Mouse (Mus musculus) kidney, postnatal 0 days (tissue): ENCODE data around the gene Vti1a. TPM values are rescaled to one million over a fixed set of nuclear protein-coding genes. Genes with fewer than 3 reads are reported as not detected.

Source experiments
- ATAC-seq: fragments of 200-750 bp; cut with Nextera tagmentation; replicated peaks from 2 replicates; pipeline ENCODE4 v1.8.0; 2017; ENCODE audit warnings: low read depth, moderate number of reproducible peaks, moderate TSS enrichment, moderate library complexity; ENCODE audit not compliant: low FRiP score
- DNase-seq: peaks from one replicate; pipeline ENCODE4 v3.0.0-alpha.2; 2016; ENCODE audit warnings: low spot score
- H3K27ac ChIP-seq: fragments of 300-500 bp; sonication (generic); 2 replicates; pipeline ENCODE4 v1.5.1; 2014; ENCODE audit warnings: mild to moderate bottlenecking
- H3K27me3 ChIP-seq: fragments of 300-500 bp; sonication (generic); 2 replicates; pipeline ENCODE4 v1.6.1; 2014; ENCODE audit warnings: low read length, mixed read lengths; ENCODE audit not compliant: insufficient read depth
- H3K36me3 ChIP-seq: fragments of 300-500 bp; sonication (generic); 2 replicates; pipeline ENCODE4 v1.6.1; 2014; ENCODE audit warnings: low read length, mixed read lengths; ENCODE audit not compliant: insufficient read depth
- H3K4me1 ChIP-seq: fragments of 300-500 bp; sonication (generic); replicated peaks from 2 replicates; pipeline ENCODE4 v1.6.1; 2014; ENCODE audit warnings: antibody characterized with exemption, low read length, mixed read lengths; ENCODE audit not compliant: insufficient read depth
- H3K4me2 ChIP-seq: fragments of 300-500 bp; sonication (generic); 2 replicates; pipeline ENCODE4 v1.6.1; 2014; ENCODE audit warnings: mild to moderate bottlenecking, low read length, moderate library complexity, mixed read lengths
- H3K4me3 ChIP-seq: fragments of 300-500 bp; sonication (generic); replicated peaks from 2 replicates; pipeline ENCODE4 v1.5.1; 2014; ENCODE audit warnings: low read depth, low read length
- H3K9ac ChIP-seq: fragments of 300-500 bp; sonication (generic); 2 replicates; pipeline ENCODE4 v1.6.1; 2014; ENCODE audit warnings: low read depth, low read length
- H3K9me3 ChIP-seq: fragments of 300-500 bp; sonication (generic); replicated peaks from 2 replicates; pipeline ENCODE4 v1.6.1; 2016; ENCODE audit warnings: low read length, inconsistent platforms, mixed read lengths
- CTCF ChIP-seq: IDR thresholded peaks from 2 replicates; pipeline ENCODE4 v1.5.1; 2016; ENCODE audit warnings: antibody characterized with exemption, low read depth, mild to moderate bottlenecking, moderate library complexity
- WGBS: fragments of 180-500 bp; shearing (Covaris S2); extraction: QIAGEN DNeasy Blood & Tissue Kit; methylation state at CpG from one replicate; pipeline ENCODE4 v1.1.7; 2014; 5-methylcytosine and 5-hydroxymethylcytosine counted together
- polyA plus RNA-seq: library from polyadenylated mRNA; unstranded; fragments of >200 nt; fragmentation: Nextera tagmentation; extraction: Ambion mirVana; gene quantifications from 2 replicates; pipeline ENCODE4 v1.2.1, GENCODE M21; 2015

The Vti1a gene
- polyA plus RNA-seq, 1 experiment from 2014 or later = 22.4 TPM

GRCm38 (mm10) chr19:55469301-55470051 lies 153.4 kb downstream of the Vti1a start:
- Histone ChIP-seq H3K27me3 (no peaks in the 10 kb centered on the region), H3K9me3 (no peaks in the 10 kb centered on the region), H3K4me2 (peak overlapping the region; percentile 36), H3K36me3 (no peaks in the 10 kb centered on the region), H3K4me3 (no peak overlapping the region), H3K27ac (no peak overlapping the region), H3K9ac (no peak overlapping the region), H3K4me1 (peaks cover 5% of the 10 kb centered on the region; the same call in 1 of the 2 replicates)
- 41% methylated on average over 21 of the region's 21 CpGs for WGBS
- DNase-seq (no peak), ATAC-seq (no peak)
- no peak for TF ChIP-seq CTCF

DNA sequence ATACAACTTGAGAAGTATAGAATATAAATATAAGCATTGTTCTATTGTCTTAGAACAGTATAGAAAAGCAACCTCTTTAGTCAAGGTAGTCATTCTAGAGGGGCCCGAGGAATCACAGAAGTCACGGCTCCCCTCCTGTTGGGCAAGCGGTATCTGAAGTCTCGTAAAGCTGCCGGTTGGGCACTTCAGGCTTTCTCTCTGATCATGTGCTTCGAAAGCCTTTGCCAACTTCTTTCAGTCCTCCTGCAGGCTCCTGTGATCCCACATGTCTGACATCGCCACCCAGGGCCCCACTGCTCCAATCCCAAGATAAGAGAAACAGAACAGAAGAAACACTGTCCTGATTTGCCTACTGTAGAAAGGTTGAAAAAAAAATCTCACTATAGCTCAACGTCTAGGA lies 156.5 kb downstream of the Vti1a start:
- no peak overlapping the region for H3K4me3 ChIP-seq
- DNase-seq = no peak
- TF ChIP-seq CTCF = no peak
- no peak overlapping the region for H3K27ac ChIP-seq
- H3K9me3 ChIP-seq = no peaks in the 10 kb centered on the region
- no peaks in the 10 kb centered on the region for H3K36me3 ChIP-seq
- no peaks in the 10 kb centered on the region for H3K27me3 ChIP-seq
- H3K4me2 ChIP-seq = no peak overlapping the region
- H3K4me1 ChIP-seq = peaks cover 5% of the 10 kb centered on the region; the same call in 1 of the 2 replicates
- no peak overlapping the region for H3K9ac ChIP-seq
- 84% methylated on average over 8 of the region's 8 CpGs for WGBS
- ATAC-seq = no peak

GRCm38 (mm10) chr19:55474225-55474624 lies 158.1 kb downstream of the Vti1a start:
- 81% methylated on average over 6 of the region's 6 CpGs for WGBS

DNA sequence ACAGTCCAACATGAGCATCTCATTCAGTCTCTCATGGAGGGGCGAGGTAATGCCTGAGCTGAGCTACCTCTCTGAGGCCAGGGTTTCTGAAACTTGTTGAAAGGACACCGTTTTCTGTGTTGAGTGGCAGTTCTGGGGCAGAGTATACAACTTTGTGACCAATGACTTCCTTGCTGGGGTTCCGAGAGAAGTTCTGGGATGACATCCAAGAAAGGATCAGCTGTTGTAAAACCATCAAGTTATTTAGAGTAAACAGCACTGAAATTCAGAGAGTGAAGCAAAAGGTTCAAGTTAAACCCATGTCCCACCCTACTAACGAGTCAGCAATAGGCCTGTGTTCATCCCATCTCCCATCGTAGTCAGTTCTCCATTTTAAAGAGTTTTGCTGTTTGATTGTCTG lies 164.4 kb downstream of the Vti1a start:
- peaks cover 5% of the 10 kb centered on the region; the same call in 1 of the 2 replicates for H3K4me1 ChIP-seq
- DNase-seq (peak; percentile 59), ATAC-seq (no peak)
- TF ChIP-seq CTCF = no peak
- no peak overlapping the region for H3K4me3 ChIP-seq
- peak overlapping the region; percentile 66; the same call in 1 of the 2 replicates for H3K27ac ChIP-seq
- WGBS = 63% methylated on average over 5 of the region's 5 CpGs
- no peaks in the 10 kb centered on the region for H3K9me3 ChIP-seq
- H3K4me2 ChIP-seq = no peak overlapping the region
- H3K27me3 ChIP-seq = no peaks in the 10 kb centered on the region
- H3K9ac ChIP-seq = no peak overlapping the region
- no peaks in the 10 kb centered on the region for H3K36me3 ChIP-seq

More at GRCm38 (mm10) chr19:55474225-55474624, 158.1 kb downstream of the Vti1a start:
- Histone ChIP-seq H3K27me3 (no peaks in the 10 kb centered on the region), H3K36me3 (no peaks in the 10 kb centered on the region), H3K4me1 (peaks cover under 1% of the 10 kb centered on the region; the same call in 1 of the 2 replicates), H3K9ac (no peak overlapping the region), H3K27ac (no peak overlapping the region), H3K4me3 (no peak overlapping the region), H3K4me2 (no peak overlapping the region), H3K9me3 (no peaks in the 10 kb centered on the region)
- TF ChIP-seq CTCF = no peak
- ATAC-seq (no peak), DNase-seq (no peak)

- Histone ChIP-seq H3K9ac (no peak overlapping the region), H3K27ac (peak overlapping the region; percentile 66), H3K36me3 (no peaks in the 10 kb centered on the region), H3K4me2 (no peak overlapping the region), H3K4me3 (no peak overlapping the region), H3K4me1 (peaks cover 5% of the 10 kb centered on the region; the same call in 1 of the 2 replicates), H3K27me3 (no peaks in the 10 kb centered on the region), H3K9me3 (no peaks in the 10 kb centered on the region)
- no peak for TF ChIP-seq CTCF
- WGBS = 8% methylated on average over 5 of the region's 5 CpGs
- DNase-seq (peak; percentile 51), ATAC-seq (no peak)
Measured at GRCm38 (mm10) chr19:55481308-55481707, 165.2 kb downstream of the Vti1a start.

GRCm38 (mm10) chr19:55483526-55483925 lies 167.4 kb downstream of the Vti1a start:
- Histone ChIP-seq H3K36me3 (no peaks in the 10 kb centered on the region), H3K27ac (peak overlapping the region; percentile 37; the same call in 1 of the 2 replicates), H3K9ac (no peak overlapping the region), H3K4me2 (no peak overlapping the region), H3K27me3 (no peaks in the 10 kb centered on the region), H3K9me3 (no peaks in the 10 kb centered on the region), H3K4me1 (peaks cover 5% of the 10 kb centered on the region; the same call in 1 of the 2 replicates), H3K4me3 (no peak overlapping the region)
- WGBS = 36% methylated on average over 5 of the region's 5 CpGs
- DNase-seq (no peak), ATAC-seq (no peak)
- no peak for TF ChIP-seq CTCF
